Mouse (Mus musculus) spleen, adult 18-20 months (tissue): ENCODE measurements at regions not wholly inside any gene's neighbourhood (a gene's known extent, or its start where the extent isn't known, plus 50 kb on each side); places are given as distances from the start of the nearest gene placed in this dataset.
A peak's percentile ranks its signal among the peaks of the same experiment; 100 is the strongest.

Source experiments
- DNase-seq, 2 experiments: peaks; one replicate each; pipeline ENCODE4 v3.0.0; 2022; ENCODE audit warnings: mixed read lengths in 2 of 2

- DNase-seq = no peak
Observed at GRCm38 (mm10) chr10:99375101-99375500, 112.1 kb downstream of the Dusp6 start.

GRCm38 (mm10) chr10:99376430-99376829 is 113.4 kb downstream of the Dusp6 start:
- DNase-seq = no peak

- no peak for DNase-seq
Observed at GRCm38 (mm10) chr10:99377548-99377947, 114.5 kb downstream of the Dusp6 start.

- no peak for DNase-seq
Observed at GRCm38 (mm10) chr10:99379156-99379555, 116.1 kb downstream of the Dusp6 start.

- no peak for DNase-seq
Observed at GRCm38 (mm10) chr10:99380170-99380569, 117.1 kb downstream of the Dusp6 start.

- DNase-seq = no peak
Observed at GRCm38 (mm10) chr10:99383028-99383427, 120.0 kb downstream of the Dusp6 start.

- DNase-seq = no peak
Observed at GRCm38 (mm10) chr10:99384366-99384765, 121.3 kb downstream of the Dusp6 start.

- DNase-seq = no peak
Observed at GRCm38 (mm10) chr10:99384851-99385250, 121.8 kb downstream of the Dusp6 start.

GRCm38 (mm10) chr10:99385854-99386253 is 122.8 kb downstream of the Dusp6 start:
- no peak for DNase-seq

- DNase-seq = no peak
Observed at GRCm38 (mm10) chr10:99388526-99388925, 125.5 kb downstream of the Dusp6 start.

GRCm38 (mm10) chr10:99388986-99389385 is 126.0 kb downstream of the Dusp6 start:
- DNase-seq = no peak

GRCm38 (mm10) chr10:99390609-99391183 is 127.7 kb downstream of the Dusp6 start:
- no peak for DNase-seq

GRCm38 (mm10) chr10:99391725-99392124 is 128.7 kb downstream of the Dusp6 start:
- DNase-seq = no peak

- no peak for DNase-seq
Observed at GRCm38 (mm10) chr10:99392979-99393378, 129.9 kb downstream of the Dusp6 start.

- peak in 1 of 2 experiments; percentile 38 for DNase-seq
Observed at GRCm38 (mm10) chr10:99393523-99393922, 130.5 kb downstream of the Dusp6 start.

- no peak for DNase-seq
Observed at GRCm38 (mm10) chr10:99395411-99395810, 132.4 kb downstream of the Dusp6 start.

- DNase-seq = no peak
Observed at GRCm38 (mm10) chr10:99396630-99397029, 133.6 kb downstream of the Dusp6 start.

- DNase-seq = no peak
Observed at GRCm38 (mm10) chr10:99400076-99400475, 137.0 kb downstream of the Dusp6 start.

GRCm38 (mm10) chr10:99406764-99407163 is 143.7 kb downstream of the Dusp6 start:
- no peak for DNase-seq

- DNase-seq = no peak
Observed at GRCm38 (mm10) chr10:99408786-99409185, 145.8 kb downstream of the Dusp6 start.

GRCm38 (mm10) chr10:99409744-99410143 is 146.7 kb downstream of the Dusp6 start:
- DNase-seq = no peak

GRCm38 (mm10) chr10:99410754-99411153 is 147.7 kb downstream of the Dusp6 start:
- no peak for DNase-seq

- no peak for DNase-seq
Observed at GRCm38 (mm10) chr10:99413455-99413854, 150.4 kb downstream of the Dusp6 start.

GRCm38 (mm10) chr10:99416271-99416670 is 153.2 kb downstream of the Dusp6 start:
- no peak for DNase-seq

- no peak for DNase-seq
Observed at GRCm38 (mm10) chr10:99416896-99417479, 154.0 kb downstream of the Dusp6 start.
